Mouse (Mus musculus) CH12.LX (cell line): ENCODE data around the gene Btbd17. TPM values are rescaled to one million over a fixed set of nuclear protein-coding genes. Genes with fewer than 3 reads are reported as not detected.
A peak's percentile ranks its signal among the peaks of the same experiment; 100 is the strongest.

Source experiments
- DNase-seq: peaks from one replicate; pipeline ENCODE4 v3.0.0-alpha.2; 2013; ENCODE audit errors: extremely low read depth
- H3K27ac ChIP-seq: 2 replicates; pipeline ENCODE4 v1.5.1; 2012; ENCODE audit warnings: low read depth, mild to moderate bottlenecking, control low read depth, moderate library complexity; ENCODE audit not compliant: insufficient read depth
- H3K27me3 ChIP-seq: replicated peaks from 2 replicates; pipeline ENCODE3; 2012; ENCODE audit warnings: inconsistent platforms
- H3K36me3 ChIP-seq, 2 experiments: replicated peaks in 1 of 2; 2 replicates each; pipeline versions ENCODE3 to v1.6.1; 2012; ENCODE audit warnings: inconsistent platforms in 1 of 2, low read length in 1 of 2, mild to moderate bottlenecking in 1 of 2, mixed read lengths in 1 of 2, moderate library complexity in 1 of 2; ENCODE audit not compliant: control insufficient read depth in 1 of 2, insufficient read depth in 1 of 2
- H3K4me1 ChIP-seq, 2 experiments: 2 replicates each; pipeline ENCODE4 v1.6.1; 2012; ENCODE audit warnings: inconsistent platforms in 1 of 2, moderate library complexity in 1 of 2; ENCODE audit not compliant: insufficient read depth in 2 of 2, control insufficient read depth in 1 of 2
- H3K4me2 ChIP-seq: 2 replicates; pipeline ENCODE4 v1.6.1; 2012; ENCODE audit warnings: low read depth, mild to moderate bottlenecking, control low read depth; ENCODE audit not compliant: poor library complexity, insufficient read depth, severe bottlenecking
- H3K4me3 ChIP-seq, 3 experiments: fragments of 150-350 bp in 1 of 3; sonication (generic) in 1 of 3; replicated peaks in 1 of 3; 2 replicates each; pipeline versions ENCODE3 to v1.5.1; 2011 to 2012; ENCODE audit warnings: low read depth in 2 of 3, low read length in 2 of 3, mild to moderate bottlenecking in 2 of 3, moderate library complexity in 2 of 3, control low read depth in 1 of 3, improper control_type of control experiment in 1 of 3, inconsistent platforms in 1 of 3, mixed read lengths in 1 of 3; ENCODE audit not compliant: poor library complexity in 1 of 3
- H3K79me2 ChIP-seq: replicated peaks from 2 replicates; pipeline ENCODE4 v1.6.1; 2012; ENCODE audit warnings: mild to moderate bottlenecking, moderate library complexity; ENCODE audit not compliant: control insufficient read depth, poor library complexity, insufficient read depth, severe bottlenecking; ENCODE audit errors: extremely low read depth
- H3K9ac ChIP-seq: 2 replicates; pipeline ENCODE4 v1.6.1; 2012; ENCODE audit warnings: low read depth, mild to moderate bottlenecking, control low read depth, moderate library complexity; ENCODE audit not compliant: insufficient read depth
- H3K9me3 ChIP-seq: replicated peaks from 2 replicates; pipeline ENCODE3; 2012; ENCODE audit warnings: low read length, inconsistent platforms, mixed read lengths
- BHLHE40 ChIP-seq: IDR thresholded peaks from 2 replicates; pipeline ENCODE4 v1.6.1; 2011; ENCODE audit warnings: mild to moderate bottlenecking, low read depth, low read length, improper control_type of control experiment
- CHD1 ChIP-seq: IDR thresholded peaks from 2 replicates; pipeline ENCODE4 v1.6.1; 2012; ENCODE audit warnings: low read depth, low read length, improper control_type of control experiment, inconsistent platforms
- CHD2 ChIP-seq: IDR thresholded peaks from 2 replicates; pipeline ENCODE4 v1.6.1; 2011; ENCODE audit warnings: low read length, improper control_type of control experiment
- CTCF ChIP-seq, 2 experiments: IDR thresholded peaks in 1 of 2; conservative IDR thresholded peaks in 1 of 2; 2 replicates each; pipeline ENCODE4 v1.5.1; 2011 to 2012; ENCODE audit warnings: low read depth in 2 of 2, low read length in 2 of 2, improper control_type of control experiment in 1 of 2, inconsistent platforms in 1 of 2, mild to moderate bottlenecking in 1 of 2, moderate library complexity in 1 of 2
- E2F4 ChIP-seq: IDR thresholded peaks from 2 replicates; pipeline ENCODE4 v1.6.1; 2011; ENCODE audit warnings: low read depth, low read length, improper control_type of control experiment; ENCODE audit not compliant: insufficient replicate concordance
- ELF1 ChIP-seq: IDR thresholded peaks from 2 replicates; pipeline ENCODE4 v1.6.1; 2014; ENCODE audit warnings: low read depth, mild to moderate bottlenecking, inconsistent platforms, low read length, improper control_type of control experiment
- HCFC1 ChIP-seq: IDR thresholded peaks from 2 replicates; pipeline ENCODE4 v1.6.1; 2012; ENCODE audit warnings: low read depth, mild to moderate bottlenecking, inconsistent platforms, low read length, improper control_type of control experiment
- IRF4 ChIP-seq: IDR thresholded peaks from 2 replicates; pipeline ENCODE4 v1.6.1; 2014; ENCODE audit warnings: low read depth, mild to moderate bottlenecking, inconsistent platforms, low read length, improper control_type of control experiment
- JUND ChIP-seq: conservative IDR thresholded peaks from 2 replicates; pipeline ENCODE4 v1.6.1; 2011; ENCODE audit warnings: low read depth, low read length, improper control_type of control experiment
- MAFK ChIP-seq: IDR thresholded peaks from 2 replicates; pipeline ENCODE4 v1.6.1; 2011; ENCODE audit warnings: low read length, improper control_type of control experiment; ENCODE audit not compliant: insufficient replicate concordance
- MAX ChIP-seq: IDR thresholded peaks from 2 replicates; pipeline ENCODE4 v1.6.1; 2011; ENCODE audit warnings: low read length, improper control_type of control experiment
- MEF2A ChIP-seq: IDR thresholded peaks from 2 replicates; pipeline ENCODE4 v1.6.1; 2014; ENCODE audit warnings: low read depth, mild to moderate bottlenecking, inconsistent platforms, low read length, improper control_type of control experiment, borderline replicate concordance
- MXI1 ChIP-seq: IDR thresholded peaks from 2 replicates; pipeline ENCODE4 v1.6.1; 2011; ENCODE audit warnings: mild to moderate bottlenecking, low read depth, low read length, improper control_type of control experiment
- NELFE ChIP-seq: IDR thresholded peaks from 2 replicates; pipeline ENCODE4 v1.6.1; 2011; ENCODE audit warnings: low read depth, low read length, improper control_type of control experiment
- NRF1 ChIP-seq: IDR thresholded peaks from 2 replicates; pipeline ENCODE4 v1.6.1; 2014; ENCODE audit warnings: low read depth, mild to moderate bottlenecking, inconsistent platforms, low read length, improper control_type of control experiment, moderate library complexity
- PAX5 ChIP-seq: IDR thresholded peaks from 2 replicates; pipeline ENCODE4 v1.6.1; 2012; ENCODE audit warnings: low read length, inconsistent platforms, mixed read lengths
- POLR2A ChIP-seq: IDR thresholded peaks from 2 replicates; pipeline ENCODE4 v1.6.1; 2011; ENCODE audit warnings: low read depth, mild to moderate bottlenecking, improper control_type of control experiment, low read length
- RAD21 ChIP-seq: IDR thresholded peaks from 2 replicates; pipeline ENCODE4 v1.6.1; 2011; ENCODE audit warnings: low read depth, mild to moderate bottlenecking, low read length, improper control_type of control experiment, moderate library complexity
- SMC3 ChIP-seq: IDR thresholded peaks from 2 replicates; pipeline ENCODE4 v1.6.1; 2011; ENCODE audit warnings: low read depth, low read length, improper control_type of control experiment
- TBP ChIP-seq: conservative IDR thresholded peaks from 2 replicates; pipeline ENCODE4 v1.6.1; 2011; ENCODE audit warnings: low read depth, low read length, improper control_type of control experiment
- TCF12 ChIP-seq: IDR thresholded peaks from 2 replicates; pipeline ENCODE4 v1.6.1; 2014; ENCODE audit warnings: low read depth, mild to moderate bottlenecking, inconsistent platforms, low read length, improper control_type of control experiment
- UBTF ChIP-seq: IDR thresholded peaks from 2 replicates; pipeline ENCODE4 v1.6.1; 2012; ENCODE audit warnings: low read depth, mild to moderate bottlenecking, inconsistent platforms, low read length, improper control_type of control experiment, moderate library complexity
- USF1 ChIP-seq: IDR thresholded peaks from 2 replicates; pipeline ENCODE4 v1.6.1; 2014; ENCODE audit warnings: low read depth, mild to moderate bottlenecking, inconsistent platforms, low read length, improper control_type of control experiment
- USF2 ChIP-seq: conservative IDR thresholded peaks from 2 replicates; pipeline ENCODE4 v1.6.1; 2011; ENCODE audit warnings: low read depth, low read length, improper control_type of control experiment
- ZC3H11A ChIP-seq: IDR thresholded peaks from 2 replicates; pipeline ENCODE4 v1.6.1; 2012; ENCODE audit warnings: low read depth, mild to moderate bottlenecking, inconsistent platforms, low read length, improper control_type of control experiment
- ZKSCAN1 ChIP-seq: IDR thresholded peaks from 2 replicates; pipeline ENCODE4 v1.6.1; 2012; ENCODE audit warnings: low read depth, inconsistent platforms, low read length, improper control_type of control experiment, borderline replicate concordance
- ZMIZ1 ChIP-seq: IDR thresholded peaks from 2 replicates; pipeline ENCODE4 v1.6.1; 2012; ENCODE audit warnings: low read depth, mild to moderate bottlenecking, inconsistent platforms, low read length, improper control_type of control experiment
- dilution Hi-C: fragments of 300-500 bp; cut with MboI; formaldehyde crosslinking; loops from 2 replicates; pipeline ENCODE4 v1.14.3; 2020; ENCODE audit warnings: low sequenced_read_pairs; ENCODE audit not compliant: extremely low pct_unique_long_range_greater_than_20kb, extremely low pct_ligation_motif_present
- in situ Hi-C: fragments of 300-500 bp; cut with MboI; formaldehyde crosslinking; loops from 3 replicates; pipeline ENCODE4 v1.14.3; 2019; ENCODE audit warnings: low sequenced_read_pairs, low pct_ligation_motif_present, low pct_unique_long_range_greater_than_20kb, mixed read lengths
- polyA plus RNA-seq: library from polyadenylated mRNA; unstranded; fragments of >175 nt; gene quantifications from 2 replicates; pipeline ENCODE4 v1.2.1, GENCODE M21; 2012; ENCODE audit warnings: low read depth; ENCODE audit not compliant: insufficient read length
- total RNA-seq, 2 experiments: library from RNA; depleted of rRNA; stranded (reverse); fragments of 300-350 nt in 1 of 2; fragments of >200 nt in 1 of 2; gene quantifications; 2 replicates each; pipeline ENCODE4 v1.2.3; 2012 to 2014

Gene Btbd17
- total and polyA plus RNA-seq, 3 experiments, result not detected

DNA sequence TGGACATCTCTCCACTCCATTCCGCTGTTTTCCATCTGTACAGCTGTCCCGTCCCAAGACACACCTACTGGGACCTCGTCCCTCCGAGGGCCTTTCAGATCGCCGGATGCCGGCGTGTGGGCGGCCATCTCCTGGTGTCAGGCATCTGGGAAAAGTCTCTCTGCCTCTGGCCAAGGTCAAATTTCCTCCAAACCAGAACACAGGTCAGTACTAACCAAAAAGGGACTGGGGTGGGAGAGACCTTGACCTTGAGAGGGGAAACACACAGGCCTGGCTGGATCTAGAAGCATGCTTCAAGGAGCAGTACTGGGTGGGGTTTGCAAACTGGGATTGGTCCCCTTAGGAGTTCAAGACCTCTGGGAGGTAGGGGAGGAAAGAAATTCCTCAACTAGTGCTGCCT, 6.0 kb downstream of the Btbd17 start:
- peaks cover 4 to 14% of the 10 kb centered on the region in 2 experiments; a peak in 3 of 4 replicates for H3K4me1 ChIP-seq
- H3K27me3 ChIP-seq, result peaks cover 13% of the 10 kb centered on the region
- DNase-seq, result no peak
- no peak overlapping the region for H3K4me3 ChIP-seq
- no peak overlapping the region for H3K9ac ChIP-seq
- H3K79me2 ChIP-seq, result no peaks in the 10 kb centered on the region
- in situ Hi-C loops, result no loop called here
- no peak overlapping the region for H3K4me2 ChIP-seq
- TF ChIP-seq CHD2 (no peak), TCF12 (no peak), JUND (no peak), MAX (no peak), ZC3H11A (no peak), E2F4 (no peak), HCFC1 (no peak), RAD21 (no peak), USF1 (no peak), SMC3 (no peak), MAFK (no peak), BHLHE40 (no peak), NELFE (no peak), ZMIZ1 (no peak), CHD1 (no peak), POLR2A (no peak)
- peaks cover 0 to 4% of the 10 kb centered on the region in 2 experiments for H3K36me3 ChIP-seq
- dilution Hi-C loops, result no loop called here
- H3K27ac ChIP-seq, result no peak overlapping the region
- peaks cover 15% of the 10 kb centered on the region for H3K9me3 ChIP-seq

DNA sequence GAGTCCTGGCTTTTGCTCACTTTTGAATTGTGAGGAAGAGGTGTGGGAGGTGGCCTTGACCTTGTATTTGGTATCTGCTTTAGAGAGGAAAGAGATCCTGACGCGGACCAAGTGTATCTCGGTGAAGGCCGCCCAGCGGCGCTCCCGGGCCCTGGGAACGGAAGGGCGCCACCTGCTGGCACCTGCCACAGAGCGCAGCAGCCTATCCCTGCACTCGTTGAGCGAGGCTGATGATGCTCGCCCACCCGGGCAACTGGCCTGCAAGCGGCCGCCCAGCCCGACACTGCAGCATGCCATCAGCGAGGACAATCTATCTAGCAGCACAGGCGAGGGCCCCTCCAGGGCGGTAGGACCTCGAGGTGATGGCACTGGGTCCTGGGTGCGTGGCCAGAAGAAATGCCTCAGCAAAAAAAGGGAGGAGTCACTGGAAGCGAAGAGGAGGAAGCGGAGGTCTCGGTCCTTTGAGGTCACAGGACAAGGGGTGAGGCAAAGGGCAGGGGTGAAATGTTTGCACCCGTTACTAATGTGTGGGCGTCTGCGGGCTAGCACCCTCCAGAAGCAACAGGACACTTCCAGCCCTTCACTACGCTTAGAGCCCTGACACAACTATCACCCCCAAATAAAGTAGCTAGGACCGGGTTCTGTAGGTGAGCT, 6.6 kb downstream of the Btbd17 start:
- Histone ChIP-seq H3K27me3 (peaks cover 12% of the 10 kb centered on the region), H3K36me3 (peaks cover 0 to 4% of the 10 kb centered on the region in 2 experiments), H3K27ac (no peak overlapping the region), H3K9ac (0 out of 2 replicates have a peak overlapping the region, but pooled peaks have one; percentile 11), H3K4me3 (no peak overlapping the region), H3K4me1 (peaks cover 4 to 14% of the 10 kb centered on the region in 2 experiments; a peak in 3 of 4 replicates), H3K4me2 (peak overlapping the region; percentile 79), H3K79me2 (no peaks in the 10 kb centered on the region), H3K9me3 (peaks cover 15% of the 10 kb centered on the region)
- dilution Hi-C loops, result no loop called here
- in situ Hi-C loops, result no loop called here
- DNase-seq, result peak; percentile 76
- TF ChIP-seq CTCF (conservative IDR thresholded peaks at IDR 0.05 in 1 of 2, IDR thresholded peaks at IDR 0.05 in 1 of 2; ENCODE audit: low read depth in 2 of 2, low read length in 2 of 2) (peak; percentile 67 to 100), NELFE (peak; percentile 80; the same call in 1 of the 2 replicates), ZC3H11A (peak; percentile 48), MXI1 (no peak), SMC3 (peak; percentile 100), TBP (no peak), NRF1 (peak; percentile 31; the same call in 1 of the 2 replicates), ZKSCAN1 (no peak), USF2 (no peak), TCF12 (peak; percentile 55; the same call in 1 of the 2 replicates), PAX5 (no peak), UBTF (no peak), RAD21 (peak; percentile 68), ELF1 (peak; percentile 34; the same call in 1 of the 2 replicates), BHLHE40 (peak; percentile 23; the same call in 1 of the 2 replicates), MEF2A (peak; percentile 59), IRF4 (peak; percentile 86), CHD1 (no peak)
